Mouse (Mus musculus): Measurements from ENCODE around the gene Dhrs7b. TPM values are rescaled to one million over a fixed set of nuclear protein-coding genes. Genes with fewer than 3 reads are reported as not detected.
"Not testable (repeated sequence)": the region's sequence is repeated elsewhere in the genome, so short reads cannot be mapped to it uniquely, and the experiment has no call there.

Gene Dhrs7b
- polyA plus RNA-seq, 1 experiment from 2014 or later: 34.8 TPM

DNA sequence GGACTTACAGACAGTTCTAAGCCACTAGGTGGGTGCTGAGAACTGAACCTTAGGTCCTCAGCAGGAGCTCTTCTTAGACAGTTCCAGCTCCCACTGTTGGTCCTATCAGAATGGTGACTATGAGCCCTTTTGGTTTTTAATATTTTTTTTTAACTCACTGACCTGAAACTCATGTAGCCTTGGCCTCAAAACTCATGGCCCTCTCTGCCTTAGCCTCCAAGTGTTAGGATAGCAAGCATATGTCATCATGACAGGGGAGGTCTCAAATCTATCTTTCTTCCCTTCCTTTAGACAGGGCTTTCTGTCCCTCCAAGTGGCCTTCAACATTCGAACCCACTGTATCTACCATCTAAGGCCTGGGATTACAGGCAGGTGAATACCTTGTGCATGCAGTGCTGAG lies 29.5 kb upstream of the Dhrs7b start:
- no peaks in the 10 kb centered on the region for H3K4me1 ChIP-seq (replicated peaks; ENCODE audit: insufficient read depth, low read length)
- H3K4me3 ChIP-seq (replicated peaks; ENCODE audit: low read depth, low read length): no peak overlapping the region
- 100% methylated on average over 1 of the region's 1 CpGs for WGBS
- H3K27ac ChIP-seq: no peak overlapping the region
- ATAC-seq (replicated peaks; ENCODE audit: low FRiP score, low read depth) (no peak), DNase-seq (ENCODE audit: low spot score) (no peak)
- H3K9ac ChIP-seq (ENCODE audit: low read depth, low read length): no peak overlapping the region
- H3K36me3 ChIP-seq (ENCODE audit: insufficient read depth, low read length): peaks cover 3% of the 10 kb centered on the region
- H3K27me3 ChIP-seq (ENCODE audit: insufficient read depth, low read length): no peaks in the 10 kb centered on the region
- H3K4me2 ChIP-seq (ENCODE audit: low read length): no peak overlapping the region
- H3K9me3 ChIP-seq (replicated peaks; ENCODE audit: low read length): no peaks in the 10 kb centered on the region
- TF ChIP-seq CTCF (IDR thresholded peaks at IDR 0.05; ENCODE audit: low read depth): no peak

DNA sequence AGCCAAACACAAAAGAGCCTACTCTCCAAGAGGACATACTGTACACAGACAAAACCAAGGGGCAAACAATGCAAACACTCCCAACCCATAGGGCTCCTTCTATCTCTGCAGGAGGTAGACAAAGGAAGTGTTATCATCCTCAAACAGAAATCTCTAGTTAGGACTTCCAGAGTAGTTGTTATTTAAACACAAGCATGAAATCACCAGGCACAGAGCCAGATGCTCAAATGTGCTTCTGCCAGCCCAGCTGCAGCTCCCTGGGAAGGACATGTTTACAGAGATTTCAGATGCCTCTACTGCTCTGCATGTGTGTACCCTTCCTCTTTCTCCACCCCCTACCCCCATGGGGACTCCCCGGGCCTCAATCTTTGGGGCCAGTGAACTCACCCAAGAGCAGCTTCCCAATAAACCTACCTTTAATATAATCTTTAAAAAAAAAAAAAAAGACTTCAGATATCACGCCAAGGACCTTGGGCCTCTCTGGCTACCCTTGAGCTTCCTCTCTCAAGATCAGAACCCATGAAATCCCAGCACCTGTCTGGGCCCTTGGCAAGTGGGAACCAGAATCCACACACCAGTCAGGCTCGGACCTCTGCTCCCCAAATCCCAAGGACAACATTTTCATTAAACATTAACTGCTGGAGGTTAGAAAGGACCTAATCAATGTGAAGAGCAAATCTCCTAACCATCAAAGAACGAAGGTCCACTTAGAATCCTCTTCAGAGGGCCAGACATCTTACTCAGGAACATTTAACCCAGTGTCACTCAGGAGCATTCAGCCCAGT lies 22.0 kb upstream of the Dhrs7b start:
- Histone ChIP-seq H3K4me1 (replicated peaks; ENCODE audit: insufficient read depth, low read length) (peaks cover 12% of the 10 kb centered on the region; the same call in 1 of the 2 replicates), H3K27me3 (ENCODE audit: insufficient read depth, low read length) (no peaks in the 10 kb centered on the region), H3K27ac (no peak overlapping the region), H3K9ac (ENCODE audit: low read depth, low read length) (no peak overlapping the region), H3K36me3 (ENCODE audit: insufficient read depth, low read length) (no peaks in the 10 kb centered on the region; the same call in 1 of the 2 replicates), H3K4me2 (ENCODE audit: low read length) (peak overlapping the region; percentile 77; the same call in 1 of the 2 replicates), H3K9me3 (replicated peaks; ENCODE audit: low read length) (no peaks in the 10 kb centered on the region), H3K4me3 (replicated peaks; ENCODE audit: low read depth, low read length) (no peak overlapping the region)
- 69% methylated on average over 4 of the region's 4 CpGs for WGBS
- no peak for TF ChIP-seq CTCF (IDR thresholded peaks at IDR 0.05; ENCODE audit: low read depth)
- ATAC-seq (replicated peaks; ENCODE audit: low FRiP score, low read depth) (no peak), DNase-seq (ENCODE audit: low spot score) (no peak)

DNA sequence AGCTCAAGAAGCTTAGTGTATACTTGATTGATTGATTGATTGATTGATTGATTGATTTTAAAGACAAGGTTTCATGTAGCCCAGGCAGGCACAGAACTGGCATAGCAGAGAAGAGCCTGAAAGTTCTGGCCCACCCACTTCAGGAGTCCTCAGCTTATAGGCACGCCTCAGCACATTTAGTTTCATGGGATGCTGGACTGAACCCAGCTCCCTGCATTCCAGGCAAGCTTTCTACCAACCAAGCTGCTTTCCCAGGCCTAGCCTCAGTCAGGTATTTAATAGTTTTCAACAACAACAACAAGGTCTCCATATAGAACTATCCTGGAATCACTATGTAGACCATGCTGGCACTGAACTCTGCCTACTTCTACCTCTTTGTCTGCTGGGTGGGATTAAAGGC lies 20.9 kb upstream of the Dhrs7b start:
- Histone ChIP-seq H3K36me3 (ENCODE audit: insufficient read depth, low read length) (no peaks in the 10 kb centered on the region), H3K4me1 (replicated peaks; ENCODE audit: insufficient read depth, low read length) (peaks cover 12% of the 10 kb centered on the region; the same call in 1 of the 2 replicates), H3K27ac (peak overlapping the region; percentile 62; the same call in 1 of the 2 replicates), H3K27me3 (ENCODE audit: insufficient read depth, low read length) (no peaks in the 10 kb centered on the region), H3K4me3 (replicated peaks; ENCODE audit: low read depth, low read length) (peak overlapping the region; percentile 36; the same call in 1 of the 2 replicates), H3K4me2 (ENCODE audit: low read length) (peak overlapping the region; percentile 77; the same call in 1 of the 2 replicates), H3K9me3 (replicated peaks; ENCODE audit: low read length) (no peaks in the 10 kb centered on the region), H3K9ac (ENCODE audit: low read depth, low read length) (no peak overlapping the region)
- no peak for TF ChIP-seq CTCF (IDR thresholded peaks at IDR 0.05; ENCODE audit: low read depth)
- DNase-seq (ENCODE audit: low spot score) (peak; percentile 20), ATAC-seq (replicated peaks; ENCODE audit: low FRiP score, low read depth) (no peak)
- 39% methylated on average over 1 of the region's 1 CpGs for WGBS

DNA sequence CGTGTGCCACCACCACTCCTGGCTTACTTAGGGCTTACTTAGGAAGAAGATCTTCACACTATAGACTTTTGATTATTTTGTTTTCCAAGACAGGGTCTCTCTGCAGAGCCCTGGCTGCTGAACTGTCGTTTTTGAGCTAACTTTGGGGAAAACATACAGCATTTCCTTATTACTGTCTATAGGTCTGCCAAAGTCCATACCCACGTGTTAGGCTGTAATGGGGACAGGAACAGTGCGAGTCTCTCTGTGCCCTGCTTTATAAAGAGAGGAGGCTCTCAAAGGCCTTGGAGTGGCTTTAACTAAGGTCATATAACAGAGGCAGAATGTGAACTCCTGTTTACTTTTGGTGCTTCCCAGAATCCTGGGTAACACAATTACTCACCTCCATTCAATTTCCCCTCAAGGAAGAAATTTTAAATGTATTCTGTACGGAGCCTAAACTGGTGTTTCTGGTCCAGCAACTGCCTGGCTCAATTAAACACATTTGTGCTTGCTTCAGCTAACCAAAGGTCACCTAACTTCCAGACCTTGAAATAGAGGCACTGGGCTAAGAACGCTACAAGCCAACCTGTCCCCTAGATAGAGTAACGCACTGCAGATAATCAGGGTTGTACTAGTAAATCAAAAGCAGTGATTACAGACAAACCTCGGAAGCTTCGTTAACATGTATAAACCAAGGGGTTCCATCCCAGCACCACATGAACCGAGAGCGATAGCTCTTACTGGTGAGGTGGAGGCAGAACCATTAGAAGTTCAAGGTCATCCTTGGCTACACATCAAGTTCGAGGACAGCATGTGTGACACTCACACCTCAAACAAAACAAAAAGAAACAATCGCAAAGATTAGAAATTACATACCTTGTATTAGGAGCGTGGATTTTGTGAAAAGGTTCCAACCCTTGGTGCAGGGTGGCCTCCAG lies 20.1 kb upstream of the Dhrs7b start:
- H3K27me3 ChIP-seq (ENCODE audit: insufficient read depth, low read length): no peaks in the 10 kb centered on the region
- WGBS: 13% methylated on average over 14 of the region's 14 CpGs
- H3K36me3 ChIP-seq (ENCODE audit: insufficient read depth, low read length): no peaks in the 10 kb centered on the region
- peak overlapping the region; percentile 73 for H3K27ac ChIP-seq
- H3K9me3 ChIP-seq (replicated peaks; ENCODE audit: low read length): no peaks in the 10 kb centered on the region
- no peak for TF ChIP-seq CTCF (IDR thresholded peaks at IDR 0.05; ENCODE audit: low read depth)
- DNase-seq (ENCODE audit: low spot score): peak; percentile 31
- peak overlapping the region; percentile 77 for H3K4me2 ChIP-seq (ENCODE audit: low read length)
- peaks cover 12% of the 10 kb centered on the region; the same call in 1 of the 2 replicates for H3K4me1 ChIP-seq (replicated peaks; ENCODE audit: insufficient read depth, low read length)
- ATAC-seq (replicated peaks; ENCODE audit: low FRiP score, low read depth): peak; percentile 2; the same call in 1 of the 2 replicates
- H3K9ac ChIP-seq (ENCODE audit: low read depth, low read length): peak overlapping the region; percentile 46; the same call in 1 of the 2 replicates
- peak overlapping the region; percentile 36 for H3K4me3 ChIP-seq (replicated peaks; ENCODE audit: low read depth, low read length)

DNA sequence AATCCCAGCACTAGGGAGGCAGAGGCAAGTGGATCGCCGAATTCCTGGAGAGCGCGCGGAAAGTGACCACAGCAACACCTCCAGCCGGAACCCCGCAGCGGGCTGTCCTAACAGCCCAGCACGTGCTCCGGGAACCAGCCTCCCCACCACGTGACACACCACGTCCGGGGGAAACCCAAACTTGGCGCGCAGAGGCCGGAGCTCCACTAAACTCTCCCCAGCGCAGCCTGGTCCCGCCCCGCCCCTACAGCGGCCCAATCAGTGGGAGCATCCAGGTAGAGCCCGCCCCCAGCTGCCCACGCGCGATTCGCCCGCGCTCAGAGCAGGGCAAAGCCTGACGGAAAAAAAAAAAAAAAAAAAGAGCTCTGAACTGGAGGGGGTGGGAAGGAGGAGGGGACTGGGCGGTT lies 19.4 kb upstream of the Dhrs7b start:
- Histone ChIP-seq H3K4me3 (replicated peaks; ENCODE audit: low read depth, low read length) (peak overlapping the region; percentile 36), H3K9ac (ENCODE audit: low read depth, low read length) (peak overlapping the region; percentile 46; the same call in 1 of the 2 replicates), H3K4me1 (replicated peaks; ENCODE audit: insufficient read depth, low read length) (peaks cover 12% of the 10 kb centered on the region; the same call in 1 of the 2 replicates), H3K4me2 (ENCODE audit: low read length) (peak overlapping the region; percentile 77), H3K36me3 (ENCODE audit: insufficient read depth, low read length) (no peaks in the 10 kb centered on the region), H3K27ac (peak overlapping the region; percentile 73), H3K9me3 (replicated peaks; ENCODE audit: low read length) (no peaks in the 10 kb centered on the region), H3K27me3 (ENCODE audit: insufficient read depth, low read length) (no peaks in the 10 kb centered on the region)
- peak; percentile 96 for DNase-seq (ENCODE audit: low spot score)
- no peak for TF ChIP-seq CTCF (IDR thresholded peaks at IDR 0.05; ENCODE audit: low read depth)
- ATAC-seq (replicated peaks; ENCODE audit: low FRiP score, low read depth): peak; percentile 97
- under 1% methylated on average over 29 of the region's 29 CpGs for WGBS

DNA sequence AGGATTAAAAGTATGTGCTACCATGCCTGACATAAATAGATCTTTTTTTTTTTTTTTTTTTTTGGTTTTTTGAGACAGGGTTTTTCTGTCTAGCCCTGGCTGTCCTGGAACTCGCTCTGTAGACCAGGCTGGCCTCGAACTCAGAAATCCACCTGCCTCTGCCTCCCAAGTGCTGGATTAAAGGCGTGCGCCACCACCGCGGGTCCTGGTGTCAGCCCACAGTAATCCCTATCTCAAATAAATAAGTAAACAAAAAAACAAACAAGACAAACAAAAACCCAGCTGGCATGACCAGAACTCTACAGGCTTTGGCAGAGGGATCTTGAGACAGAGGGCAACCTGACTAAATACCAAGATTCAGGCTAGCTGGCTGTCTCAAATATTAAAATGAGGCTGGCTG lies 18.8 kb upstream of the Dhrs7b start, which contains the start of gene Shmt1:
Gene Shmt1, minus strand, starts transcription at position 101 of the 400 bp plus-strand sequence.
- peaks cover 12% of the 10 kb centered on the region; the same call in 1 of the 2 replicates for H3K4me1 ChIP-seq (replicated peaks; ENCODE audit: insufficient read depth, low read length)
- not testable (repeated sequence) for H3K27me3 ChIP-seq (ENCODE audit: insufficient read depth, low read length); ATAC-seq (replicated peaks; ENCODE audit: low FRiP score, low read depth); H3K9me3 ChIP-seq (replicated peaks; ENCODE audit: low read length); H3K36me3 ChIP-seq (ENCODE audit: insufficient read depth, low read length); DNase-seq (ENCODE audit: low spot score)
- H3K27ac ChIP-seq: peak within 1 kb of the TSS; percentile 73
- H3K4me3 ChIP-seq (replicated peaks; ENCODE audit: low read depth, low read length): peak within 1 kb of the TSS; percentile 36
- WGBS: 39% methylated on average over 6 of the region's 6 CpGs
- H3K4me2 ChIP-seq (ENCODE audit: low read length): peak within 1 kb of the TSS; percentile 77
- H3K9ac ChIP-seq (ENCODE audit: low read depth, low read length): peak within 1 kb of the TSS; percentile 46; the same call in 1 of the 2 replicates

Measured in kidney, postnatal 0 days (tissue).